Mouse (Mus musculus) gastrocnemius, postnatal 10 days (tissue): ENCODE results near the gene Elmo2. TPM values are rescaled to one million over a fixed set of nuclear protein-coding genes. Genes with fewer than 3 reads are reported as not detected.

Experiments used
- DNase-seq: peaks from one replicate; pipeline ENCODE4 v3.0.0; 2021; ENCODE audit warnings: mixed read lengths
- long read RNA-seq, 2 experiments: library from polyadenylated mRNA; stranded (forward); transcript quantifications; one replicate each; pipeline ENCODE4 v2.0.0; 2021
- total RNA-seq, 2 experiments: library from RNA; stranded (reverse); gene quantifications; 2 replicates each; pipeline ENCODE4 v1.2.3; 2021

Gene Elmo2
- total RNA-seq: 10 to 100 TPM; 20.3 to 24.3 TPM
- long read RNA-seq, experiment 1, transcript Elmo2-203 (21 exons, 3,466 nt): major isoform, 22 of 32 reads
- long read RNA-seq, experiment 1, partial matches to known transcripts: 5 of 32 reads
- long read RNA-seq, experiment 1, other reads (novel, unspliced or antisense): 5 of 32 reads
- long read RNA-seq, experiment 2, full-length matches to known transcripts: 15 of 30 reads
- long read RNA-seq, experiment 2, partial matches to known transcripts: 7 of 30 reads
- long read RNA-seq, experiment 2, other reads (novel, unspliced or antisense): 8 of 30 reads

GRCm38 (mm10) chr2:165326304-165327190 lies at the start of gene Elmo2:
Elmo2 (minus strand) TSS chr2:165326479.
- peak; percentile 93 for DNase-seq

DNA sequence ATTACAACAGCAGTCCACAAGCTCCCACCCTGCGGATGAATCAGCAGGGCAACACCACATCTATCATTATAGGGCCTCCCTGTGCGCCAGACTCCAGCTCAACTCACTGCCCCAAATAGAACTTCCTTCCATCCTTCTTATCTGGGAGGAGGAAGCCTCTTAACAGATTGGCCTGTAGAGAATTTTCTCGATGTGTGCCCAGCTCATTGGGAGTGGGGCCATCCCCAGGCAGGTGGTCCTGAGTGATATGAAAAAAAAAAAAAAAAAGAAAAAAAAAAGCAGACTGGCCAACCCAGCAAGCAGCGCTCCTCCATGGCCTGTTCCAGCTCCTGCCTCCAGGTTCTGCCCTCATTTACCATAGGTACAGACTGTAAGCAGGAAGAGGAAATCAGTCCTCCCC lies 49.7 kb upstream of the Elmo2 start:
- no peak for DNase-seq

DNA sequence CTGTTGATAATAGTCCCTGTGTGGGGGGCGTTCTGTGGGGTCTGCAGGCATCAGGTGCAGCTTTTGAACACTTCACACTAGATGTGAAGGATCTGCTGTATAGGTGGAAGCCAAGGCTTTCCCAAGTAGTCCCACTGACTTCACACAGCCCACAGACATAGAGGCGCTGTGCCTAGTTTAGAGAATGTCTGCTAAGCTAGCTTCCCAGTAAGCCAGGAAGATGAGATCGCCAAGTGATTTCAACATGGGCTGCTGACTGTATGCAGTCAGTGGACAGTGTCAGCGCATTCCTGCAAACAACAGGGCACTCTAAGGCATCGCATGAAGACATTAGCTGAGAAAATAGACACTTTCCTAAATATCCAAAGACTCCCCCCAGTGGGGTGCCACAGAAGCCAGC lies 49.2 kb upstream of the Elmo2 start:
- DNase-seq: no peak

DNA sequence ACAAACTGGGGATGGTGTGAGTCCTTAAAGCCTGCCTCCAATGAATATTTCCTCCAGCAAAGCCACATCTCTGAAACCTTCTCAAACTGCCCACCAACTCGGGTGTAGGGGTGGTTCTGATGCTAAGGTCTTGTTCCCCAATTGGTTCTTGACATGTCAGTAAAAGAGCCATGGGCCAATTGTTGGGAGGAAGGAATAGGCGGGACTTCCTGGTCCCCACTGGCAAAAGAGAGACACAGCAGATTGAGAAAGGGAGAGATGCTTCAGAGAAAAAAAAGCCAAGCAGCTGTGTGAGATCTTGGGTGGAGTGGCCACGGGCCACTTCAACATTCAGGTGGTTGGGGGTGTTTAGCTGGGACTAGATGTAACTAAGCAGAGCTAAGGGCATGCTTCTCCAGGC lies 44.8 kb upstream of the Elmo2 start:
- DNase-seq: no peak

- DNase-seq: no peak
Observed at GRCm38 (mm10) chr2:165370348-165370747, 44.1 kb upstream of the Elmo2 start.

DNA sequence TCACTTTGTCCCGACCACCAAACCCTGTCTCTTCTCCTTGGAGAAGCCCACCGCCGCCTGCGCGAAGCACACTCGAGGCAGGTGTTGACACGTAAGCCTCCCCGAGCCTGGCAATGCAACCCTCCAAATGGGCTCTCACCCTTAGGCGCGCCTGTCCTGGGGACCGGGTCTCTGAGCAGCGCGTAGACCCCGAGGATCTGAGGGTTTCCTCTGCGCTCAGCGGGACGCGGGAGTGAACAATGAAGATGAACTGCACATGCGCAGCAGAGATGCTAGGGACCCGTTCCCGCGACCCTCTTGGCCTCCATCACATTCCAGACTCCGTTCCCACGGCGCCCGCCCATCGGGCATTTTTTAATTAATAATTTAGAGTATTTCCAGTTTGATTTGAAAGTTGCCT lies 42.2 kb upstream of the Elmo2 start, which contains the start of gene Zfp663:
Gene Zfp663 (minus strand): TSS at position 234 of the 400 bp plus-strand sequence.
- DNase-seq: no peak

GRCm38 (mm10) chr2:165367868-165368439 lies 41.7 kb upstream of the Elmo2 start:
- DNase-seq: no peak

DNA sequence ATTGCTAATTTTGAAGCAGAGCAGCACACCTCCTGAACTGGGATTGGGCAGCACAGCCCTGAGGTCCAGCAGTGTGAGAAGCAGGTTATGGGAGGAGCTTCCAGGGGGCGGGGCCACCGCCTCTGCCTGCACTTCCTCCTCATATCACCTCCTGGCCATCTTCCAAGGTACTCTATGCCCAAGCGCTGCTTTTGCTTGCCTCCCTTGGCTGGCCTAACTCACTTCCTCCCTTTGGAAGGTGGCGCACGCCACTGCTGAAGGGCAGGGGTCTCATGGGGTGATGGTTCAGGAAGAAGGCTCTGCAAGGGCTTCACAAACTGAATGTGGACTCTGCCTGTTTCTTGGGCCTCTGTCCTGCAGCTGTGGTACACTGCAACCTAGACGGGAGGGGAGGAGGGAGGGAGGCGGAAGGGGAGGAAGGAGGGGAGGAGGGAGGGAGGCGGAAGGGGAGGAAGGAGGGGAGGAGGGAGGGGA lies 40.8 kb upstream of the Elmo2 start:
- DNase-seq: no peak

- peak; percentile 76 for DNase-seq
Observed at GRCm38 (mm10) chr2:165364334-165365091, 38.2 kb upstream of the Elmo2 start.

GRCm38 (mm10) chr2:165363282-165363681 lies 37.0 kb upstream of the Elmo2 start:
- DNase-seq: no peak

- peak; percentile 64 for DNase-seq
Observed at GRCm38 (mm10) chr2:165360861-165361260, 34.6 kb upstream of the Elmo2 start.

DNA sequence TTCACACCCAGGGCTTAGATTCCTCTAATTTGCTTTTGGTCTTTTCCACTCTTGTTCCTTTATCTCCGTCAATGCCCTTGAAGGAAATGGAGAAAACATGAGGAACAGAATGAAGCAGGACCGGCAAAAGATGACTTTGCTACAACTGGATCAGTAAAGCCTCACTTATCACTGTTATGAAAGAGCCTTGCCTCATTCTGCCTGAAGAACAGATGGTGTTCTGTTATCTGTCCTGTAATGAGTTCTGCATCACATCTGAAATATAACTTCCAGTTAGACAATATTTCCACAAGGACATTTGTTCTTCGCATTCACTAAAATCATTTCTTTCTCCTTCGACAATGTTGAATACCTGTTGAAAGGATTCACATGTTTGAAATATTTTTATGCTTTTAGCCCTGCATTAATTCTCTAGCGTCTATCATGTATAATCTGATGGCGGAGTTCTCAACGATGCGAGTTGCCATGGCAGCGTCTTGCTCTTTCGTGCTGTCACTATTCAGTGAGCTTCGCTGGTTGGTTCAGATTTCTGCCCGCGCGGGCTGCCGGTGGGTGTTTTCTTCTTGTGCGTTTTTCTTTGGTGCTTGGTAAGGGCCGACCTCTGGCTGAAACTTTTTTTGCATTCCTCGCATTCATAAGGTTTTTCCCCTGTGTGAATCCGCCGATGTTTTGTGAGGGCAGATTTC lies 25.7 kb upstream of the Elmo2 start:
- no peak for DNase-seq

- DNase-seq: no peak
Observed at GRCm38 (mm10) chr2:165349466-165349865, 23.2 kb upstream of the Elmo2 start.

- no peak for DNase-seq
Observed at GRCm38 (mm10) chr2:165346180-165346579, 19.9 kb upstream of the Elmo2 start.

GRCm38 (mm10) chr2:165337191-165337590 lies 10.9 kb upstream of the Elmo2 start:
- DNase-seq: peak; percentile 70

DNA sequence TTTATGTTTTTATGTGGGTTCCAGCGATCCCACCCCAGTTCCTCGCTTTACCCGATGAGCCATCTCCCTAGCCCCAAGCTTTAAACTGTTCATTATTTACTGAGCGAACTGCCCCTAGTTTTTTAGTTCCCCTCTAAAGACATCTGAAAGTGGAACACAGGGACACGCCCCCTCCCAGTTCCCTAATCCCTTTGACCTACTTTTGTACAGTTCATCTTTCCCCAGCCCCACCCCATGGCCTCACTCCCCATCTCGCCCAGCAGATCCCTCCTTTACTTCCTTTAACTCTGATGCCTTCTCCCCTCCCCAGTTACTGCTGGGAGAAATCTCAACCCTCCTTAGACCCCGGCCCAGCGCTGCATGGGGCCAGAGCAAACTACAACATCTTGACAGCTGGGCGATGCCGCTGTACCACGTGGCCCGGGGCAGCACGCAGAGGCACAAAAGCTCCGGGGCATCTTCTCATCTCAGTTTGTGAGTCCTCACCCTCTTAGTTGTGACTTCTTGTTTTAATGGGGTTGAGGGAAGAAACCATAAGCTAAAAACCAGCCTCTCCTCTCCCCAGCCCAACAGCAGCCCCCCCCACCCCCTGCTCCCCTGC lies 6.4 kb upstream of the Elmo2 start:
- no peak for DNase-seq

DNA sequence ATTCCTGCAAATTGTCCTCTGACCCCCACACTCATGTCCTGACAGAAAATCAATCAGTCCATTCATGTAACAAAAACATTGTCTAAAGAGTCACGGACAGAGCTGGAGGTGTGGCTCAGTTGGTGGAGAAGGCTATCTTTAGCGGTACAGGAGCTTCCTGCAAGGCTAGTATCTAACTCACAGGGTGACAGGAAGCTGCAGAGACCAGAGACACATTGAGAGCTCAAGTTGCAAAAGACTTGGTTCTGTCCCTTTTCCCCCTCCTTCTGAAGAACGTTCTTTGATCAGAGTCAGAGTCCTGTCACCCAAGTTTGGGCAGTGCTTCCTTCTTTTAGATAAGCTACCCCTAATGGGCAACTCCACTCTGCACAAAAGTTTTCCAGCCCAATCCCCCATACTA lies 3.4 kb upstream of the Elmo2 start:
- no peak for DNase-seq

- DNase-seq: no peak
Observed at GRCm38 (mm10) chr2:165328746-165329145, 2.5 kb upstream of the Elmo2 start.

GRCm38 (mm10) chr2:165327386-165327785 lies 1.1 kb upstream of the Elmo2 start:
- DNase-seq: no peak

GRCm38 (mm10) chr2:165325521-165326303 lies 567 bp downstream of the Elmo2 start:
- DNase-seq: peak; percentile 47
